Mouse (Mus musculus) kidney, adult 2 months (tissue): ENCODE results near the gene Hnrnpdl.

Experiments used
- CTCF ChIP-seq: fragments of 200-500 bp; conservative IDR thresholded peaks from 2 replicates; pipeline ENCODE4 v1.5.1; 2011; ENCODE audit warnings: low read depth, mild to moderate bottlenecking, control low read depth, low read length, moderate library complexity, mixed read lengths; ENCODE audit not compliant: insufficient read depth, insufficient read length
- POLR2A ChIP-seq: fragments of 200-500 bp; IDR thresholded peaks from one replicate; pipeline ENCODE4 v1.6.1; 2011; ENCODE audit warnings: low read depth, low read length, control low read depth

DNA sequence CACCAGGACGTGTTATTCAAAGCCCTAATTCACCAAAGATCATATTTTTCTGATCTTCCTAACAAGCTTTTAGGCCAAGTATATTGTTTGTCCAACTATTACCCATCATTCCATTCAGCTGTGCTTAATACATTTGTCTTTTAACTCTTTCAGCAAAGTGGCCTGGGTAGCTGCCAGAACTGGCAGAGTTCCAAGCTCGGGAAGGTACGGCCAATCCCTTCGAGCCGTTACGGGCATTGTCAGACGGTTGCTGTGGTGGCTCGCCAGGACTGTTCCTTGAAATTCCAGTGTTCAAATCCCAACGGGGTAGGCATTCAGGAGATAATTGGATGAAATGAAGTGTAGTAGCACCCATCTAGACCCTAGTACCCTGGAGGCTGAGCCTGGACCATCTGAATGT, 33.1 kb upstream of the Hnrnpdl start:
- TF ChIP-seq POLR2A = no peak
- TF ChIP-seq CTCF = no peak
